Mouse (Mus musculus) heart, adult 2 months (tissue): ENCODE results near the gene Glyctk.

Experiments used
- CTCF ChIP-seq: fragments of 200-600 bp; IDR thresholded peaks from 2 replicates; pipeline ENCODE4 v1.8.1; 2022; ENCODE audit warnings: antibody characterized with exemption, mild to moderate bottlenecking, moderate library complexity
- POLR2A ChIP-seq: fragments of 200-500 bp; IDR thresholded peaks from 2 replicates; pipeline ENCODE4 v1.6.1; 2011; ENCODE audit warnings: mild to moderate bottlenecking, low read depth, low read length, control low read depth; ENCODE audit not compliant: insufficient read depth

- TF ChIP-seq CTCF (no peak), POLR2A (no peak)
These were observed 2.5 kb upstream of the Glyctk start for GRCm38 (mm10) chr9:106160426-106160825.
